Mouse (Mus musculus) left cerebral cortex, adult 9 months (tissue): ENCODE data around the gene Fscn3.

Experiments used
- DNase-seq, 2 experiments: peaks; one replicate each; pipeline ENCODE4 v3.0.0; 2022; ENCODE audit warnings: low spot score in 2 of 2

The Fscn3 gene

GRCm38 (mm10) chr6:28425019-28425418 lies 2.6 kb upstream of the Fscn3 start:
- DNase-seq: no peak

DNA sequence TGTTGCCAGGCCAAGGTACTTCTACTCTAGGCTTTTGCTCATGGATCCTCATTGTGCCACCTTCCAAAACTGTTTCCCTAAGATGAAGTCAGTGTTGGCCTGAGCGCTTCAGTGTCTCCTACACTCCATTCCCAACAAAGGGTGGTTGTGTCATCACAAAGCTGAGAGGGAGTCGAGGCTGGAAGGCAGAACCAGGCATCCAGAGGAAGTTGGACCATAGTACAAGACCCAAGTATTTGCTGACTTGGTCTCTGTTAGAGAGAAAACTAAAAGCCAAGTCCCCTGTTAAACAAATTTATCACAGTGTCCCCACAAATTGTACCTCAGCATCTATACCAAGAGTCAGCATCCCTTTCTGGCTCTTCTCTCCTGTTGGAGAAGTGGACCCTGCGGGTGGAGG lies 701 bp downstream of the Fscn3 start, which contains the start of gene Gcc1:
Gene Gcc1, minus strand, starts transcription at position 101 of the 400 bp plus-strand sequence.
- DNase-seq: no peak

- DNase-seq: no peak
Measured at GRCm38 (mm10) chr6:28429870-28430269, 2.3 kb downstream of the Fscn3 start.

DNA sequence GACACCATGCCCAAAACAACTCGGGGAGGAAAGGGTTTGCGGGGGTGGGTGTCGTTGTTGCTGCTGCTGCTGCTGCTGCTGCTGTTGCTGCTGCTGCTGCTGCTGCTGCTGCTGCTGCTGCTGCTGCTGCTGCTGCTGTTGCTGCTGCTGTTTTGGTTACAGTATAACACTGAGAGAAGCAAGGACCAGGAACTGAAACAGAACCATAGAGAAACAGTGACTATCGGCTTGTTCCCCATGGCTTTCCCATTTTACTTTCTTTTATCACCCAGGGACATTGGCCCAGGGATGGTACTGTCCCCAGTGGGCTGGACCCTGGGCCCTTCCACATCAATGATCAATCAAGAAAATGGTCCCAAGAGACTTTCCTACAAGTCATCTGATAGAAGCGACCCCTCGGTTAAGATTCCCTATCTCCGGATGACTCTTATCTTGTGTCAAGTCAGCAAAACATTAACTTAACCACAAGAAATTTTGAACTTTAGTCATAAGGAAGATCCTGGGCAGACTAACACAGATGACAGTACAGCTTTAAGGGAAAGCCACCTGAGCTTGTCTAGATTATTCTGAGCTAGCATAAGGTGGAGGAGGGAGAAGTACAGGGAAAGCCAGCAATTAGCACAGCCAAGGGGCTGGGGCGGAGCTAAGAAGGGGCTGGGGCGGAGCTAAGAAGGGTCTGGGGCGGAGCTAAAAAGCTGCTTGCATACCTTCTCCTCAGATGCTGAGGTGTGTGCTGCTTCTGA lies 3.4 kb downstream of the Fscn3 start:
- no peak for DNase-seq

- no peak for DNase-seq
Measured at GRCm38 (mm10) chr6:28431538-28431855, 3.9 kb downstream of the Fscn3 start.

DNA sequence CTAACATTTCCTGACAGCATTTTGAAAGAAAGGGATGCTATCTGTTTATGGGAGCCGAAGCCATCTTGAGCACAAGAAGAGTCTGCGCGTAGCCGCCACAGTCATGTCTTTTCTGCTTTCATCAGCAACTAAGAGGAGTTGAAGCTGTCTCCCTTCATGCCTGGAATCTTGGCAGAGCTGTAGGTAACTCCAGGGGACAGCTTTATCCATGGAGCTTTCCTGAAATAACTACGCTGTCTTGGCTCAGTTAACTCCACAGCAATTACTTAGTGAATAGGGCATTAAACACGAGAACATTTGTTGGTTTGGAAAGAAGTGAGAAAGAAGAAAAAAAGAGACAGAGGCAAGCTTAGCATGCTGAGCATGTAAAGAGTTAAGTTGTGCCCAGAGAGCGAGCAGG lies 20.3 kb downstream of the Fscn3 start:
- no peak for DNase-seq

- no peak for DNase-seq
Measured at GRCm38 (mm10) chr6:28449253-28449652, 21.7 kb downstream of the Fscn3 start, which contains the start of gene Pax4. Pax4 (minus strand) TSS chr6:28449353.

- no peak for DNase-seq
Measured at GRCm38 (mm10) chr6:28450481-28450880, 22.9 kb downstream of the Fscn3 start.

DNA sequence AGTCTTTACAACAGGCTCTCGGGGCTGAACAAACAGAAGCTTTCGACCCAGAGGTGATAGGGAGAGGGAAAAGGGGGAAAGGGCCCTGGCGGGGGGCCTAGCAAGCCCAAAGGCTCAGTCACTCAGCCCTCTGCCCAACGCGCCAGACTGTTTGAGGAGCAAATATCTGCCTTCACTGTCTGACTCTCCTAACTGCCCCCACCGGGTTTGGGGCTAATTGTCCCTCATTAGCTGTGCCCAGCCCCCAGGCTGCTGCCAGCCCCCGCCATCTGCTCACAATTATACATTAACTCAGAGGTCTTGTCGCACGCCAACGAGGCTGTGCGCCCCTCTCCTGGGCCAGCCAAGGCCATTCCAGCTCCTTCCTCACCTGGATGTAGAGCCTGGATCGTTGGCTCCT lies 23.4 kb downstream of the Fscn3 start:
- DNase-seq: no peak

- no peak for DNase-seq
Measured at GRCm38 (mm10) chr6:28459221-28459668, 31.7 kb downstream of the Fscn3 start.

- DNase-seq: peak in 1 of 2 experiments; percentile 59
Measured at GRCm38 (mm10) chr6:28460534-28460933, 32.9 kb downstream of the Fscn3 start.

DNA sequence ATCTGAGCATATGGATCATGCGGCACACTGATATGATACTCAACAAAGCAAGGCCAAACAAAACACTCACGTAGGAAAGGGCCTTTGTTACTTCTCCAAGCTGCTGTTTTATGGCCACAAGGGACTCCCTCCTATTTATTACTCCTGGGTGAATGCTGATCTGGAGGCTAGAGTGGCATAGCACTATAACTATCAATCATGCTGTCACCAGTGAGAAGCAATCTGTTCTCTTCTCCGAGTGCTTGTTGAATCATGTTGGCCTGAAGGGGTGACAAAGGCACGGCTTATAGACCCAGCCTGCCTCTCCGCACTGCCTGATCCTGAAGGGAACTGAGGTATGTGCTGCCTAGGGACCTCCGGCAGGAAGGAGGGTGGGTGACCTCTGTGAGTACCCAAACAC lies 37.0 kb downstream of the Fscn3 start:
- no peak for DNase-seq

DNA sequence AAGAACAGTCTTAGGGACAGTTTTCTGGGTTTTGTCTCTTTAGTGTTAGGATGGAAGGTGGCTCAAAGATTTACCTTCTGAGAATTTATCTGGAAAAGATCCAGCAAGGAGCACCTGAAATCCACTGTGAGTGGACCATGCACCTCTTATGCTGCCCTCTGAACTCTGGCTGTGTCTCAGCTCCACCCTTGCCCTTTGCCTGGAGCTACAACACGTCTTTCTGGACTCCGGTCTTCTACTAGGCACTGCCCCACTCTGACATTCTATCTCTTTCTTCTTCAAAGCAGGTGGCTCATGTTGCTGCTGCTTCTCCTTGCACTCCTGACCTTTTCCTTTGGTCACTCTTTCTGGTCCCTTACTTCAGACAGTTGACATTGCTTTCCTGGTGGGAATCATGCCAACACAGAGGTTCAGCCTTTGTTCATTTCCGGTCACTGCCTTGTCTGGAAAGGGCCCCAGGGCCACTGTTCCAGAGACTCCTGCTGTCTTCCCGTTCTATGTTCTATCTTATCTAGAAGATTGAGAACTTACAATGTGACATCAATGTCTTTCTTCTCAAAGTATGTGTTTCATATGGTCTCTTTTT lies 42.5 kb downstream of the Fscn3 start:
- DNase-seq: no peak

DNA sequence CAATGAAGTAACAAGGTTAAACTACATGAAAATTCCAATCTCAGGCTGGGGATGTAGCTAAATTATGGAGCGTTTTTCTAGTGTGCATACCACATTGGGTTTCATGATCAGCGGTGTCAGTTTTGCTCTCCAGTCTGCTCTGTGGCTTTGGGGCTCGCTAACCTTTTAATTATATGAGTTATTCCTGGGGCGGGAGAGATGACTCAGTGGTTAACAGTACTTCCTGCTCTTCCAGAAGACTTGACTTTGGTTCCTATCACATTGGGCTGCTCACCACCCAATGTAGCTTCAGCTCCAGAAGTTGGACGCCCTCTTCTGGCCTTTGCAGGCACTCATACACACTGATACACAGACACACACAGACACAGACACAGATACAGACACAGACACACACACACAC lies 43.0 kb downstream of the Fscn3 start:
- DNase-seq: no peak

DNA sequence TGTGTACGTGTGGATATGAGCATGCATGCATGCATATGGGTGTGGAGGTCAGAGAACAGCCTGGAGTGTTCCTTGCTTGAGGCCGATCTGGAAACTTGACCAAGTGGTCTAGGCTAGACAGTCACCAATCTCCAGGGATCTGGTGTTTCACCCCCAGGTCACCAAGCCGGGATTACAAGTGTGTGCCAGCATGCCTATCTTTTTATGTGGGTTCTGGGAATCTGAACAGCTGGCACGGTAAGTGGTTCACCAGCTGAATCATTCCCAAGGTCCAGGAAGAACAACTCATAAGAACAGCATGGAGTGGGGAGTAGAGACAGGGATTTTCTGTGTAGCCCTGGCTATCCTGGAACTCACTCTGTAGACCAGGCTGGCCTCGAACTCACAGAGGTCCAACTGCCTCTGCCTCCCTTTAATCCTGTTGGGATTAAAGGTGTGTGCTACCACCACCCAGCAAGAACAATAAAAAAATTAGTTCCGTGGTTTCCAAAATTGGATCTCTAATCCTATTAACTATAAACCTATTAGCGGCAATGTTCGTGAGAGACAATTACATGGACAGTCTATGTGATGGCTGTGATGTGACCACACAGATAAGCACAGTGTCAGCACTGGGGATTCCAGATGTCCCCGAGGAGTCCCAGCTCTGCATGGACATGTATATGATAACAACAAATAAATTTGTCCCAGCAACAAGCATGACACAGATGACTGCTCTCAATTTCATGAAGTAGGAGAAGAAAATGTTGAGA lies 43.9 kb downstream of the Fscn3 start:
- DNase-seq: no peak

DNA sequence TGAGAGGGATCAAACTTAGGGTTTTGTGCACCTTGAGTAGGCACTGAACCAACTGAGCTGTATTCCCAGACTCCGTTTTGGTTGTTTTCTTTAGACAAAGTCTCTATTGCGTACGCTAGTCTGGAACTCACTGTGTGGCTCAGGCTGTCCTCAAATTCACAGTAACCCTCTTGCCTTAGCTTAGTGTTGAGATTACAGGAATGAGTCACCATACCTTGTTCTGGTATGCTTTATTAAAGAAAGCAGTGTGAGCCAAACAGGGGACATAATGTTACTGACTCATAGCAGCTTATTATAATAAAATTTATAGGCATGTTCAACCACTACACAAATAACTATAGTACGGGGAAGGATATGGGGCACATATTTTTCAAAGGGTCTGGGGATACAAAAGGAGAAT lies 46.6 kb downstream of the Fscn3 start:
- no peak for DNase-seq

GRCm38 (mm10) chr6:28474839-28475238 lies 47.2 kb downstream of the Fscn3 start, which contains the start of gene Snd1:
Snd1 (plus strand) TSS chr6:28475139.
- DNase-seq: no peak

GRCm38 (mm10) chr6:28479865-28480751 lies 52.5 kb downstream of the Fscn3 start:
- DNase-seq: peak; percentile 99

DNA sequence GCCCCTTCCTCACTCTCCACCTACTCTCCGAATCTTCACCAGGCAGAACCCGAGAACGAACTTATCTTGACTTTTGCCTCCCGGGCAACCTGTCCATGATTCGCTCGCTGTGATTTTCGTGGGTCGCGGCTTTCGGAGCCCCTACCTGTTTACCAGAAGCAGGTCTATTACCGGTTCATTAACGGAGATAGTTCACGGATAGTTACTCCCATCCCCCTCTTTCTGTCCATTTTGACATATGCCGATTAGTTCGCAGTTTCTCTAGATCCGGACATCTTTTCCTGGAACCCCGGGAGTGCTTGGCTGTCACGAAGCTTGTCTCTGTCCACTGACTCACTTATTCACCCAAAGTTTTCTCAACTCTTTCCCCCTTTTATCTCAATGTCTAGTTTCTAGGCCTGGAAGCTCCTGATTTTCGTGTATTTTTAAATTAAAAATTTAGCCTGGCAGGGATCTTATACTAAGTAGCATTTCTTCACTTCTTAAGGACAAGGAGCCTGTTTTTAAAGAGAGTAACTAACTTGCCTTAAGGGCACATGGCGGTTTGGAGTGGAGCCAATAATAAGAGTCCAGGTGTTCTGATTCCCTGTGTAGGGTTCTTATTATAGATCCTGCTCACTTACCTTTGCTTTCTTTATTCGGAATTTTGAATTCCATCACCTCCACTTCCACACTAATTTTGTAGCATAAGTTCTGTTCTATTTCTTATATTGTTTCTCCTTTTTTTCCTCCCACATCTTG lies 53.3 kb downstream of the Fscn3 start:
- DNase-seq: no peak

- no peak for DNase-seq
Measured at GRCm38 (mm10) chr6:28482711-28483315, 55.2 kb downstream of the Fscn3 start.

DNA sequence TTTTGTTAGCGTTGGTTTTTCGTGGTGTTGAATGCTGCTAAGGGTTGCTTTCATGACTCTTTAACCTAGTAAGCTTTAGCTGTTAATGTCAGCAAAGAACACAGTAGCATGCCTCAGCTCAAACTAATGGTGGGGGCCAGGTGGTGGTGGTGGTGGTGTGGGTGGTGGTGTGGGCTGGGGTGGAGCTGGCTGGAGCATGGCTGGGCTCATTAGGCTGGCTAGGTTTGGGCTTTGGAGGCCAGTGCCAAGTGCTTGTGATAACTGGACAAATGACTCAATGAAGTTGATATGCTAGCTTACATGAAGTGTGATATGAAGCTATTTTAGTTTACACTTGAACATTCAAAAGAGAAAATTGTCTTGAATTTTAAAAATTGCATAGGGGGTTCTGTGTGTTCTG lies 58.4 kb downstream of the Fscn3 start:
- DNase-seq: no peak
